Mouse (Mus musculus) MEL (cell line): Measurements from ENCODE around the gene Cnih3.

Experiments
- POLR2A ChIP-seq, 2 experiments: IDR thresholded peaks; 2 replicates each; pipeline ENCODE4 v1.6.1; 2011 to 2012; ENCODE audit warnings: low read length in 2 of 2, mild to moderate bottlenecking in 2 of 2, control low read depth in 1 of 2, improper control_type of control experiment in 1 of 2, low read depth in 1 of 2, moderate library complexity in 1 of 2; ENCODE audit not compliant: control insufficient read depth in 1 of 2, insufficient read depth in 1 of 2, poor library complexity in 1 of 2
- SMC3 ChIP-seq: IDR thresholded peaks from 2 replicates; pipeline ENCODE4 v1.6.1; 2011; ENCODE audit warnings: low read depth, low read length, improper control_type of control experiment

- TF ChIP-seq POLR2A (IDR thresholded peaks at IDR 0.05; ENCODE audit: control insufficient read depth in 1 of 2, insufficient read depth in 1 of 2, low read depth in 1 of 2, low read length in 2 of 2, poor library complexity in 1 of 2) (no peak), SMC3 (no peak)
Observed at GRCm38 (mm10) chr1:181335019-181335365, 17.4 kb upstream of the Cnih3 start.
